Mouse (Mus musculus): ENCODE results near the gene Cav1.

The Cav1 gene
- long read RNA-seq, experiment 1, transcript Cav1-202 (2 exons, 2,746 nt), result major isoform, 12 of 20 reads
- long read RNA-seq, experiment 1, partial matches to known transcripts, result 2 of 20 reads
- long read RNA-seq, experiment 1, other reads (novel, unspliced or antisense), result 3 of 20 reads
- long read RNA-seq, experiment 2, transcript Cav1-201 (3 exons, 2,522 nt), result minor isoform, 6 of 19 reads
- long read RNA-seq, experiment 2, transcript Cav1-202 (2 exons, 2,746 nt), result major isoform, 9 of 19 reads
- long read RNA-seq, experiment 2, partial matches to known transcripts, result 2 of 19 reads
- long read RNA-seq, experiment 2, other reads (novel, unspliced or antisense), result 2 of 19 reads

GRCm38 (mm10) chr6:17305954-17306601 is at the start of gene Cav1:
TSS of gene Cav1 (plus strand) at chr6:17306335.
- intact Hi-C loops (cut with DNase I), result loop anchor here (5.0 kb wide), 2 partner anchors 134 to 199 kb away; no protein-coding TSS in a partner anchor

DNA sequence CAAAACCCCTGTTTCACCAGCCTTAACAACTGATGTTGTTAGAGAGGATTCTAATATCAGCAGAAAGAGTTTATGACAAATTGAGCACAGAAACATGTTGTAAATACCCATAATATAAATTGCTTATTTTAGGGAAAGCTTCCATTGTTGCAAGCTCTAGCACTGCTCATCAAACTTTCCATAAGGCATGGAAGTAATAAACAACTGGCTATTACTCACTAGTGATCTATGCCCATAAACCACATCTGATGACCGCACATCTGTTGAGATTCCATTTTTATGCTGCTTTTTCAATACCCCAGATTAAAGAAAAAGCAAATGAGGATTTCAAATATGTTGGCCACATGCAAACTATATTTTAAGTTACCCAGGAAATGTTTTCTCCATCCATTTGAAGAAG is 48.0 kb upstream of the Cav1 start:
- intact Hi-C loops (cut with DNase I), result no loop called here

- intact Hi-C loops (cut with DNase I), result no loop called here
Measured at GRCm38 (mm10) chr6:17258911-17259310, 47.2 kb upstream of the Cav1 start.

DNA sequence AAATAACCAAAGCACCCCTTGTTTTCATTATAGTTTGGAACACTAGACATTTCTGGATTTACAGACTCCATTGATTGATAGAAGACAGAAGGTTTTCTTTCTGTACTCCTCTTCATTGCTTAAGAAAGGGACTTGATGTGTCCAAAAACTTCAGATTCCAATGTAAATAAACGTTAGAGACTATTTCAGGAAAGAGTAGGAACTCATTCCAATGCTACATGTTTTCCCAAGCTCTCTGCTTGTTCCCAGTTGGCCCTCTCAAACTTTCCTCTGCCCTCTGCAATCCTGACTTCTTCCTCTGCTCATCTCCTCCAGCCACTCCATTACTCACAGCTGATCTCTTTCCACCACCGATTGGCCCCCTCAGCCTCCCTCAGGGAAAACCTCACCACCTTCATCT is 43.3 kb upstream of the Cav1 start:
- intact Hi-C loops (cut with DNase I), result no loop called here

DNA sequence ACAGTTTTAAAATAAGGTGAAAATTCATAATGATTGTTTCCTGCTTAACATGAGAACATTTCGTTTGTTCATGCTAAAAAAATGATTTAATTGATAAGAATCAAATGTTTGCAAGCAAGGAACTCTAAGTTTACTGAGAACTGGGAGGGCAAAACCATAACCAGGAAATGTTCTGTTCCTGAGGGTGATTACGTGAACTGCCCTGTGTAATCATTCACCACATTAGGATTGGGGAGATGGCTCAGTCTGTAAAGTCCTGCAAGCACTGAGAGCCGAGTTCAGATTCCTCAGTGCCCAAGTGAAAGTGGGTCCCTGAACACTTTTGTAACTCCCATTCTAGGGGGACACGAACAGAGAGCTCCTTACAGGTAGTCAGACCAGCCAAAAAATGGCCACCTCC is 41.1 kb upstream of the Cav1 start:
- intact Hi-C loops (cut with DNase I), result no loop called here

DNA sequence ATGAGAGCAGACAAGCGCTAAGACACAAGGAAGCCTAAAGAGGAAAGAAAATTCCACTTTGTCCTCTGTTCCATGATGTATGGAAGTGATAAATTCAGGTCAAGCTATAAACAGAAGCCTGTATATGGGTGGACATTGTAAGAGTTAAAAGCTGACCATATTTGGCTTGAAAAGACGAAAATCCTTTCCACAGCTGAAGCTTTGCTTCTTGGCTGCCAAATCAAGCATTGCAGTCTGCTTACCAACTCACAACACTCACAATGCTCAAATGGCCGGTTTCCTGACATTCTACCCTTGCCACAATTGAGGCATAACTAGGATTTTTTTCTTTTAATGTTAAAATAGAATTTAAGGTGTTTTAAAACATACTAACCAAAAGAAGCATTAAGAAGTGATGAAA is 39.7 kb upstream of the Cav1 start:
- intact Hi-C loops (cut with DNase I), result no loop called here

- intact Hi-C loops (cut with DNase I), result no loop called here
Measured at GRCm38 (mm10) chr6:17278366-17278765, 27.8 kb upstream of the Cav1 start.

DNA sequence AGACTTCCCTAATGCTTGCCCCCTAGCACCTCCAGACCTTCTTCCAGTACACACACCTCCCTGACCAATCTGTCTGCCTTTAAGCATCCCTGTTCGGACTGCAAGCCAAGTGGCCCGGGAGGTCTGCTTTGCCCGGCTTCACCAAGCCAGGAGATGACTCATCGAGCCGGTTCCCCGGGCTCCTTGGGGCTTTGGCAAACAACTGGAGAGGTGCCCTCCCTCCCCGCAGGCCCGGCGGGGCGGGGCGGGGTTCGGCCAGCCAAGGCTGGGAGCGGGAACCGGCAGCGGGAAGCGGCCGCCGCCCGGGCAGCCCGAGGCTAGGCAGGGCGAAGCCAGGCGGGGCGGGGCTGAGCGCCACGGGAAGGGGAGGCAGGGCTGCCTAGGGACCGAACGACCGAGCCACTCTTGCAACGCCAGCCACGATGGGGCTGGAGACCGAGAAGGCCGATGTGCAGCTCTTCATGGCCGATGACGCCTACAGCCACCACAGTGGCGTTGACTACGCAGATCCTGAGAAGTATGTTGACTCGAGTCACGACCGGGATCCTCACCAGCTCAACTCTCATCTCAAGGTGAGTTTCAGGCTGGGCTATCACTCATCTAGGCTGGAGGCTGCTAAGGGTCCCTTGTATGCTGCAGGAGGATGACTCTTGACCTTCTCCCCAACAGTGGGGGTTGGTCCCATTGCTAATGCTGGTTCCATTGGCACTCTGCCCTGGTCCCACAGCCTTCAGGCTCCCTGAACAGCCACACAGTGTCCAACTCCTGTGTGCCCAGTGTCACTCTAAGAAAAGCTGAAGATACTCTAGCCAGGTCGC is 25.0 kb upstream of the Cav1 start, which contains the start of gene Cav2:
TSS of gene Cav2 (plus strand) at position 247 of the 818 bp plus-strand sequence.
- intact Hi-C loops (cut with DNase I), result no loop called here

- intact Hi-C loops (cut with DNase I), result no loop called here
Measured at GRCm38 (mm10) chr6:17281757-17282092, 24.4 kb upstream of the Cav1 start.

- intact Hi-C loops (cut with DNase I), result no loop called here
Measured at GRCm38 (mm10) chr6:17282159-17282558, 24.0 kb upstream of the Cav1 start.

DNA sequence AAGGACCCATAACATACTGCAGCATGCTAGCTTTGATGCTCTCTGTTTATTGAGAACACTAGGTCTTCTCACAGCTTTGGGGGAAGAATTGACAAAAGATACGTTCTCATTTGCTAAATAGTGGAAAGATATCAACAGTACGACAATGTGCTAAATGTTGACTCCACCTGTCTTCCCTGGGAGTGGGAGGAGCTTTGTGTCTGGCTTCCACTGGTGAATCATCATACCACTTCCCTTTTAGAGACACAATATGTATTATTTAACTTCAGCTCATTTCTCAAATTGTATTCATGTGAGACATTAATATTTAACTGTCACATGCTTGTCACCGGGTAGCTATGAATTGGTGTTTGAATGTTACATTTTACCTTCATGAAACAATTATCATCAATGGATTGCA is 22.3 kb upstream of the Cav1 start:
- intact Hi-C loops (cut with DNase I), result no loop called here

- intact Hi-C loops (cut with DNase I), result no loop called here
Measured at GRCm38 (mm10) chr6:17286381-17286780, 19.8 kb upstream of the Cav1 start.

DNA sequence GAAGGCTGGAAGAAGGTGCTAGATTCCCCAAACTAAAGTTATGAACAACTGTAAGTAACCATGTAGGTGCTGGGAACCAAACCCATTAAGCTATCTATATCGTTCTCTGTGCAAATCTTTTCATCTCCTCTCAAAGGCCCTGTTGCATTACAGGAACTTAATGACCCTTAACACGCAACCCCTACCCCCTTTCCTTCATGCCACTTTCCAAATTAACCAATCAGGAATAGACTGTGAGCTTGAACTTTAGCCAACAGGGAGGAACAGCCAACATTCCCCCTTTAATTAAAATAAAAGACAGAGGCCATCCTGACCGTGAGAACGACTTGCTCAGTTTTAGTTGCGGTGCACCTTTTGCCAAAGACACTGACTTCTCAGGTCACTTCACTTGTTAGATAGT is 11.0 kb upstream of the Cav1 start:
- intact Hi-C loops (cut with DNase I), result no loop called here

DNA sequence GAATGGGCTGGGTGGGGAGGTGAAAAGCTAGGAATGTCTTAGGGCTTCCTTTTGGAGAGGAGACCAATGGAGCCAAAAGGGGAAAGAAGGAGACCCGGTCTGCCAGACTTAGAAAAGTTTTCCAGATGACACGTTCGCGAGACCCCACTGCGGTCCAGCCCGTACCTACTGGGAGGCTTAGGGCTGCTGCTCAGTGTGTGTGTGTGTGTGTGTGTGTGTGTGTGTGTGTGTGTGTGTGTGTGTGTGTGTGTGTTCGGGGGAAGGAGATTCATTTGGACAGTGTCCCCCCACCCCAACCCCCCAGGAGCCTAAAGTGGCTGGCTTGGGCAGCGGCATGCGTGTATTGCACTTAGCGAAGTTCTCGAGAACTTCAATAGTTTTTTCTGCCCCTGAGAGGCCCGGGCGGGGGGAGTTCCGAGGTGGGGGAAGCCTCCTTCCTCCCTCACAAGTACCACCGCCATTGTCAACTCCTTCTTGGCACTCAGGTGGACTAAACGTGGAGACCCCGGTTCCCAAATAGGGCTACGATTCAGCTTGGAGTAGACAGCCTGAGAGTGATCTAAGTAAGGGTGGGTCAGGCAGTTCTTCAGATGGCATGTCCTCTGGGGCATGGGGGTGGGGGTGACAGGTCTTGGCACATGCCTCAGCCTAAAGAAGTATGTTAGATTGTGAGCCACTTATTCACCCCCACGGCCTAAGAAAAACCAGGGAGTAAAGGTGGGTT is 629 bp downstream of the Cav1 start:
- intact Hi-C loops (cut with DNase I), result loop anchor here (5.0 kb wide), 2 partner anchors 134 to 199 kb away; no protein-coding TSS in a partner anchor

GRCm38 (mm10) chr6:17307461-17308115 is 1.5 kb downstream of the Cav1 start:
- intact Hi-C loops (cut with DNase I), result loop anchor here (5.0 kb wide), 2 partner anchors 135 to 200 kb away; no protein-coding TSS in a partner anchor

GRCm38 (mm10) chr6:17308661-17309060 is 2.5 kb downstream of the Cav1 start:
- intact Hi-C loops (cut with DNase I), result loop anchor here (5.0 kb wide), 2 partner anchors 136 to 201 kb away; no protein-coding TSS in a partner anchor

DNA sequence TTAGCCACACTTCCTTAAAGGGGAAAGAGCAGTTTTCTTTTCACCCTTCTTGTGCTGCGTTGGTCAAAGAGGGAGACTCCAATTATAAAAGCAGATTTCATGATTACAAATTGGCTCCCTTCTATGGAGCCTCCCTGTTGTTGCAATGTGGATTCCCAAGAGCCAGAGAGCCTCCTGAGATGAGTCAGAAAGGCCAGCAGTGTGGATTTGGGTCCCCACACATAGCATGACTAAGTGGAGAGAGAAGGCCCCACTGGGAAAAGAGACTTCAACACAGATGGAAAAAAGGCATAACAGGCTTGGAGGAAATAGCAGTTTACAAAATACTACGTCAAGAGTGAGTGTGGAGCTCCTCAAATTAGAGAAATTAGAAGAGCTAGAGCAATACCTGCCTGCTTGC is 3.1 kb downstream of the Cav1 start:
- intact Hi-C loops (cut with DNase I), result loop anchor here (5.0 kb wide), 2 partner anchors 137 to 202 kb away; no protein-coding TSS in a partner anchor

- intact Hi-C loops (cut with DNase I), result loop anchor here (5.0 kb wide), 1 partner anchor 38 kb away; no protein-coding TSS in a partner anchor
Measured at GRCm38 (mm10) chr6:17314241-17314640, 8.1 kb downstream of the Cav1 start.

DNA sequence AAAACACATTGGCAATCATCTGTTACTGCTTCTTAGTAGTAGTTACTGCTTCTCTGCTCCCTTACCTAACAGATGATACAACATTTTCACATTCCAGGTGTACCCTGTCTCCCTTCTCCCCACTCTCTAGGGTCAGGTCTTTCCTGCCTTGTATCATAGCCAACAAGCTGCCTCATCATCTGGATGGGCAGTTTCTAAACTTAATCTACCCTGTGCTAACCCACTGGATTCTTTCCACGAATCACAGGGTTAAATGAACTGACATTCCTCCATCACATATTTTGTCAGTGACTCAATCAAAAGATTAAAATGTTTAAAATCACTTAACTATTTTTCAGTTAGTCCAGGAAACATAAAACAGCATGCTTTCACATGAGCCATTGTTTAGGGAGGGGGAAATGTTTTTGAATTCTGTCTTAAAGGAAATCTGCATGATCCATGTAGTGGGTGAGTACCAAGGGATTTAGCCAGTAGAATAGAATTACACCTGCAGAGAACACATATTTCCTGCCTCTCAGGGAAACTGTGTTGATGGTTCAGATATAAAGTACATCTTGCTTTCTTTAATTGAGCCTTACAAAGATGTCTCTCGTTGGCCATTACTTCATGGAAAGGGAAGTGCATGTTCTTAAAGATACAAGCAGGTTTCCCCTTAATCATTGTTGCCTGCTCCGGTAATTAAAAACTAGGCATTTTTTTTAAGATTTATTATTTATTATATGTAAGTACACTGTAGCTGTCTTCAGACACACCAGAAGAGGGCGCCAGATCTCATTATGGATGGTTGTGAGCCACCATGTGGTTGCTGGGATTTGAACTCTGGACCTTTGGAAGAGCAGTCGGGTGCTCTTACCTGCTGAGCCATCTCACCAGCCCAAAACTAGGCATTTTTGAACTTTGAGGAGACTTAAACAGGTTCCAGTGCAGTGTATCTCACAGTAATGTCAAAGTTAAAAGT is 8.8 kb downstream of the Cav1 start:
- intact Hi-C loops (cut with DNase I), result loop anchor here (5.0 kb wide), 1 partner anchor 37 kb away; no protein-coding TSS in a partner anchor

All from adrenal gland (tissue).